Comparison of ENCODE assay signal across 9 mouse cellular contexts in the genomic region with DNA sequence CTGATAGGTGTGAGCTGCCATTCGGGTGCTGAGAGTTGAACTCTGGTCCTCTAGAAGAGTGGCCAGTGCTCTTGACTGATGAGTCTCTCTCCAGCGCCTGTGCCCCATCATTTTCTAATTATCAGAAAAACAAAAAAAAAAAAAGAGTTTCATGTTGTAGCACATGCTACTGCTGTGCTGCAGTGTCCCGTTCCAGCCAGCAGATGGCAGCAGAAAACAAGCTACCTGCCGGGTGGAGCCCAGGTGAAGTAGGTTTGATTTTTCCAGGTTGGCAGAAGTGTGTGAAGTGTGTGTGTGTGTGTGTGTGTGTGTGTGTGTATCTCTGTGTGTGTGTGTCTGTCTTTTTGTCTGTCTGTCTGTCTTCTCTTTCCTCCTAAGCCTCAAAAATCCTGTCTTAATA. TPM values are rescaled to one million over a fixed set of nuclear protein-coding genes. Genes with fewer than 3 reads are reported as not detected.
DNase-seq lines count a peak whose midpoint lies in the region; TF ChIP-seq lines count a peak whose summit lies in the region.
"Had no signal": no experiment of that assay in that cellular context is flagged by ENCODE, and none has a peak within 500 bp of the region (broad histone marks: within the 10 kb centered on the region; RNA-seq: fewer than 3 reads in every experiment).

No protein-coding gene starts in this region.

- H3K27me3 ChIP-seq in heart, adult 2 months (ENCODE audit: control insufficient read depth, insufficient read depth, low read length) = no peaks in the 10 kb centered on the region
- peaks cover 74% of the 10 kb centered on the region for H3K27me3 ChIP-seq in CH12.LX (replicated peaks)

- TF ChIP-seq CTCF in heart, adult 2 months (IDR thresholded peaks at IDR 0.05) = peak; percentile 80
- peak; percentile 75 to 95 for TF ChIP-seq CTCF in CH12.LX (conservative IDR thresholded peaks at IDR 0.05 in 1 of 2, IDR thresholded peaks at IDR 0.05 in 1 of 2; ENCODE audit: low read depth in 2 of 2, low read length in 2 of 2)
- TF ChIP-seq CTCF in gastrocnemius, adult 2 months (IDR thresholded peaks at IDR 0.05) = peak; percentile 80
- TF ChIP-seq CTCF in left cerebral cortex, adult 2 months (IDR thresholded peaks at IDR 0.05) = peak; percentile 81

- intact Hi-C loops in heart, adult 2 months (cut with DNase I) = loop anchor here (1.0 kb wide), 1 partner anchor 53 kb away; no protein-coding TSS in a partner anchor
- intact Hi-C loops in gastrocnemius, adult 2 months (cut with DNase I) = loop anchor here (1.0 kb wide), 1 partner anchor 53 kb away; no protein-coding TSS in a partner anchor
- intact Hi-C loops in left cerebral cortex, adult 2 months (cut with DNase I) = loop anchor here (1.0 kb wide), 1 partner anchor 52 kb away; no protein-coding TSS in a partner anchor

- H3K9me3 ChIP-seq in CH12.LX (replicated peaks; ENCODE audit: low read length) = peaks cover 5% of the 10 kb centered on the region

- TF ChIP-seq EP300 in heart, adult 2 months (IDR thresholded peaks at IDR 0.05; ENCODE audit: insufficient read depth, low read depth, low read length) = no peak; the same call in 1 of the 2 replicates
- TF ChIP-seq EP300 in CH12.LX (IDR thresholded peaks at IDR 0.05; ENCODE audit: low read length) = no peak

- H3K4me2 ChIP-seq in CH12.LX (ENCODE audit: insufficient read depth, low read depth, poor library complexity, severe bottlenecking) = no peak overlapping the region
- H3K4me2 ChIP-seq: liver, embryonic 13.5 days had no signal

- no peak overlapping the region for H3K4me3 ChIP-seq in heart, adult 2 months
- no peak overlapping the region for H3K4me3 ChIP-seq in CH12.LX (replicated peaks in 1 of 3; ENCODE audit: low read depth in 2 of 3, low read length in 2 of 3, poor library complexity in 1 of 3)
- H3K4me3 ChIP-seq in gastrocnemius, adult 2 months = no peak overlapping the region
- H3K4me3 ChIP-seq in left cerebral cortex, adult 2 months = no peak overlapping the region
- H3K4me3 ChIP-seq: liver, embryonic 13.5 days had no signal

- no peak overlapping the region for H3K27ac ChIP-seq in heart, adult 2 months
- no peak overlapping the region for H3K27ac ChIP-seq in CH12.LX (ENCODE audit: insufficient read depth, low read depth)
- no peak overlapping the region for H3K27ac ChIP-seq in gastrocnemius, adult 2 months
- no peak overlapping the region for H3K27ac ChIP-seq in left cerebral cortex, adult 2 months
- H3K27ac ChIP-seq: liver, embryonic 13.5 days had no signal

- TF ChIP-seq POLR2A in heart, adult 2 months (IDR thresholded peaks at IDR 0.05; ENCODE audit: insufficient read depth, low read depth, low read length) = no peak
- TF ChIP-seq POLR2A in CH12.LX (IDR thresholded peaks at IDR 0.05; ENCODE audit: low read depth, low read length) = no peak

- no peaks in the 10 kb centered on the region for H3K36me3 ChIP-seq in heart, adult 2 months (ENCODE audit: control insufficient read depth, insufficient read depth, low read length)
- H3K36me3 ChIP-seq in CH12.LX (replicated peaks in 1 of 2; ENCODE audit: control insufficient read depth in 1 of 2, insufficient read depth in 1 of 2, low read length in 1 of 2) = no peaks in the 10 kb centered on the region
- H3K36me3 ChIP-seq: liver, embryonic 13.5 days had no signal

- DNase-seq in heart, adult 2 months = peak; percentile 29 to 65
- no peak for DNase-seq in heart, adult 11 months
- peak; percentile 33 for DNase-seq in CH12.LX (ENCODE audit: extremely low read depth)
- peak; percentile 9 for DNase-seq in c-Kit-positive CD71-positive TER-119-negative erythroid progenitor cells, embryonic 14.5 days (ENCODE audit: low read depth)
- peak; percentile 69 for DNase-seq in gastrocnemius, adult 2 months
- peak; percentile 47 to 72 for DNase-seq in left cerebral cortex, adult 2 months (ENCODE audit: extremely low spot score in 1 of 2, low spot score in 2 of 2)
- DNase-seq in ovary, postnatal 14 days (ENCODE audit: low spot score) = peak; percentile 61
- DNase-seq in thymus, postnatal 25 days = peak; percentile 68
- DNase-seq: liver, embryonic 13.5 days had no signal

- no peaks in the 10 kb centered on the region for H3K4me1 ChIP-seq in heart, adult 2 months (ENCODE audit: control insufficient read depth, insufficient read depth, low read length)
- H3K4me1 ChIP-seq in CH12.LX (ENCODE audit: control insufficient read depth in 1 of 2, insufficient read depth in 2 of 2) = peaks cover 0 to 7% of the 10 kb centered on the region in 2 experiments; a peak in 2 of 4 replicates
- H3K4me1 ChIP-seq: liver, embryonic 13.5 days had no signal

- 9% methylated on average over 4 of the region's 4 CpGs for whole genome bisulfite sequencing in heart, adult 2 months

- H3K9ac ChIP-seq in heart, adult 2 months (ENCODE audit: low read depth, low read length) = no peak overlapping the region
- H3K9ac ChIP-seq in CH12.LX (ENCODE audit: insufficient read depth, low read depth) = no peak overlapping the region
- H3K9ac ChIP-seq: liver, embryonic 13.5 days had no signal

- peak; percentile 90 for TF ChIP-seq RAD21 in CH12.LX (IDR thresholded peaks at IDR 0.05; ENCODE audit: low read depth, low read length)

- no peaks in the 10 kb centered on the region for H3K79me2 ChIP-seq in heart, adult 2 months (replicated peaks; ENCODE audit: control insufficient read depth, insufficient read depth, low read length)
- H3K79me2 ChIP-seq in CH12.LX (replicated peaks; ENCODE audit: control insufficient read depth, extremely low read depth, insufficient read depth, poor library complexity, severe bottlenecking) = no peaks in the 10 kb centered on the region

- dilution Hi-C loops in CH12.LX (cut with MboI; ENCODE audit: extremely low pct_ligation_motif_present, extremely low pct_unique_long_range_greater_than_20kb, low sequenced_read_pairs) = no loop called here

- in situ Hi-C loops in CH12.LX (cut with MboI; ENCODE audit: low pct_ligation_motif_present, low pct_unique_long_range_greater_than_20kb, low sequenced_read_pairs) = no loop called here

TF ChIP-seq in CH12.LX, 34 proteins besides CTCF, POLR2A, EP300 and RAD21:
- TF ChIP-seq MXI1 (IDR thresholded peaks at IDR 0.05; ENCODE audit: low read depth, low read length) (no peak), MAX (IDR thresholded peaks at IDR 0.05; ENCODE audit: low read length) (no peak), ELF1 (IDR thresholded peaks at IDR 0.05; ENCODE audit: low read depth, low read length) (no peak), SIN3A (IDR thresholded peaks at IDR 0.05; ENCODE audit: low read length) (no peak), ZNF384 (IDR thresholded peaks at IDR 0.05; ENCODE audit: low read depth, low read length) (peak; percentile 88), TCF12 (IDR thresholded peaks at IDR 0.05; ENCODE audit: low read depth, low read length) (no peak), JUND (conservative IDR thresholded peaks at IDR 0.05; ENCODE audit: low read depth, low read length) (no peak), ETS1 (conservative IDR thresholded peaks at IDR 0.05; ENCODE audit: low read depth, low read length) (no peak), KAT2A (IDR thresholded peaks at IDR 0.05; ENCODE audit: insufficient replicate concordance, low read length) (no peak), UBTF (IDR thresholded peaks at IDR 0.05; ENCODE audit: low read depth, low read length) (no peak), USF2 (conservative IDR thresholded peaks at IDR 0.05; ENCODE audit: low read depth, low read length) (no peak), SMC3 (IDR thresholded peaks at IDR 0.05; ENCODE audit: low read depth, low read length) (peak; percentile 82), MAZ (IDR thresholded peaks at IDR 0.05; ENCODE audit: low read depth, low read length) (no peak)

RNA-seq across cellular contexts. Expression of a gene that starts 41.9 kb away (rescaled TPM):
- under 1 TPM in 1 of 2 experiments, not detected in 1; 0.18 TPM for total RNA-seq in heart, adult 2 months (2021)
- 0.06 and 0.08 TPM in 2 replicates for polyA plus RNA-seq in heart, adult 2 months (2012; rRNA removed)
- total RNA-seq in CH12.LX (2012; rRNA removed) = not detected in 2 replicates
- total RNA-seq in CH12.LX (2014; rRNA removed) = not detected in 2 replicates
- polyA plus RNA-seq in CH12.LX (2012; ENCODE audit: insufficient read length, low read depth) = not detected in 2 replicates
- under 1 TPM; 0.18 to 0.25 TPM for total RNA-seq in gastrocnemius, adult 2 months (2021)
- total RNA-seq in left cerebral cortex, adult 2 months (2021) = under 1 TPM in 1 of 2 experiments, not detected in 1; 0.07 TPM
- polyA plus RNA-seq: liver, embryonic 13.5 days had no signal
